Mouse (Mus musculus) heart, embryonic 14.5 days (tissue): ENCODE measurements at regions not wholly inside any gene's neighbourhood (a gene's known extent, or its start where the extent isn't known, plus 50 kb on each side); places are given as distances from the start of the nearest gene placed in this dataset.

ENCODE experiments used
- ATAC-seq: fragments of 200-750 bp; cut with Nextera tagmentation; 2 replicates; pipeline ENCODE4 v1.8.0; 2017; ENCODE audit warnings: low read depth, moderate TSS enrichment; ENCODE audit not compliant: insufficient number of reproducible peaks, insufficient read depth, low FRiP score
- H3K27ac ChIP-seq, 2 experiments: fragments of 200-500 bp in 1 of 2; fragments of 300-500 bp in 1 of 2; sonication (generic) in 1 of 2; replicated peaks in 1 of 2; 2 replicates each; pipeline ENCODE4 v1.5.1; 2012 to 2014; ENCODE audit warnings: low read depth in 2 of 2, low read length in 2 of 2, control low read depth in 1 of 2, mild to moderate bottlenecking in 1 of 2, mixed read lengths in 1 of 2; ENCODE audit not compliant: control insufficient read depth in 1 of 2, insufficient read depth in 1 of 2
- H3K27me3 ChIP-seq: fragments of 300-500 bp; sonication (generic); 2 replicates; pipeline ENCODE4 v1.6.1; 2014; ENCODE audit warnings: mild to moderate bottlenecking, low read length, control low read depth; ENCODE audit not compliant: control insufficient read depth, insufficient read depth
- H3K36me3 ChIP-seq: fragments of 300-500 bp; sonication (generic); 2 replicates; pipeline ENCODE4 v1.6.1; 2014; ENCODE audit warnings: mild to moderate bottlenecking, control low read depth, low read length, mixed read lengths; ENCODE audit not compliant: control insufficient read depth, insufficient read depth
- H3K4me1 ChIP-seq, 2 experiments: fragments of 200-500 bp in 1 of 2; fragments of 300-500 bp in 1 of 2; sonication (generic) in 1 of 2; 2 replicates each; pipeline ENCODE4 v1.6.1; 2012 to 2014; ENCODE audit warnings: low read length in 2 of 2, control low read depth in 1 of 2, mixed read lengths in 1 of 2; ENCODE audit not compliant: control insufficient read depth in 2 of 2, insufficient read depth in 2 of 2
- H3K4me2 ChIP-seq: fragments of 300-500 bp; sonication (generic); 2 replicates; pipeline ENCODE4 v1.6.1; 2014; ENCODE audit warnings: mild to moderate bottlenecking, low read length
- H3K4me3 ChIP-seq, 2 experiments: fragments of 200-500 bp in 1 of 2; fragments of 300-500 bp in 1 of 2; sonication (generic) in 1 of 2; 2 replicates each; pipeline ENCODE4 v1.5.1; 2012 to 2014; ENCODE audit warnings: low read length in 2 of 2, mild to moderate bottlenecking in 2 of 2, control low read depth in 1 of 2, low read depth in 1 of 2, moderate library complexity in 1 of 2; ENCODE audit not compliant: control insufficient read depth in 1 of 2, insufficient read depth in 1 of 2
- H3K9ac ChIP-seq: fragments of 300-500 bp; sonication (generic); 2 replicates; pipeline ENCODE4 v1.6.1; 2014; ENCODE audit warnings: mild to moderate bottlenecking, low read length
- H3K9me3 ChIP-seq: fragments of 300-500 bp; sonication (generic); 2 replicates; pipeline ENCODE4 v1.6.1; 2016; ENCODE audit warnings: low read length, control low read depth; ENCODE audit not compliant: control insufficient read depth
- WGBS: fragments of 180-500 bp; shearing (Covaris S2); extraction: QIAGEN DNeasy Blood & Tissue Kit; methylation state at CpG from one replicate; pipeline ENCODE4 v1.1.7; 2014; 5-methylcytosine and 5-hydroxymethylcytosine counted together

DNA sequence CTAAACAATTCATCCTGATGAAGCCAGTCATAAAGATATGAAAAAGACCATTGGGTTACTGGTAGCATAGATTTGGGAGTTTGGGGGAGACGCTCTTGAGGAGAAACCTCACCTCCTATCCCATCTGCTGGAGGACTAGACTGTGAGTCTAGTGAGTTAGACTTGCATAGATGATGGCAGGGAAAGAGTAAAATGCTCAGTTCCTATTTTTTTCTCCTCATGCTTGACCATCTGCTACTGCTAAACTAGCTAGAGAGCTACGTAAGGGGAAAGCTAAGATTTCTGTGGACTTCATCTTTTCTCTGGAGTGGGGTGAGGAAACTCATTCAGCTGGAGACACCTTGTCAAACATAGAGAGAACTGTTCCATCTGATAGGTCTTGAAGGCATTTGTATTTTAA is 118.4 kb upstream of the Gnao1 start:
- H3K36me3 ChIP-seq: no peaks in the 10 kb centered on the region
- no peak for ATAC-seq
- WGBS: 90% methylated on average over 2 of the region's 2 CpGs
- no peaks in the 10 kb centered on the region for H3K4me1 ChIP-seq
- H3K27me3 ChIP-seq: no peaks in the 10 kb centered on the region
- no peak overlapping the region for H3K4me2 ChIP-seq
- no peak overlapping the region for H3K27ac ChIP-seq
- no peaks in the 10 kb centered on the region; the same call in 1 of the 2 replicates for H3K9me3 ChIP-seq
- H3K4me3 ChIP-seq: no peak overlapping the region
- no peak overlapping the region for H3K9ac ChIP-seq

DNA sequence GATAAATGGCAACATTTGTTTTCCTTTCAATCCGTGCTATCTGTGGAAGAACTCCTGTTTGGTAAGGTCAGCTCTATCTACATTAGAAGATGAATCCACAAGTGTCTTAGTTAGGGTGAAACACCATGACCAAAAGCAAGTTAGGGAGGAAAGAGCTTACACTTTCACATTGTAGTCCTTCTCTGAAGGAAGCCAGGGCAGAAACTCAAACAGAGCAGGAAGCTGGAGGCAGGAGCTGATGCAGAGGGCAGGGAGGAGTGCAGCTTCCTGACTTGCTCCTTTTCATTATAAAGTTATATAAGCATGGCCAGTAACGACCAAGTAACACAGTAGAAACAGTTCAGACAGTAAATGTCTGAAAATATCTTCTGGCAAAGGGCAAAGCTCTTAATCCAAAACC is 117.9 kb upstream of the Gnao1 start:
- Histone ChIP-seq H3K4me1 (no peaks in the 10 kb centered on the region), H3K27ac (no peak overlapping the region), H3K36me3 (no peaks in the 10 kb centered on the region), H3K4me2 (no peak overlapping the region), H3K9ac (no peak overlapping the region), H3K27me3 (no peaks in the 10 kb centered on the region), H3K4me3 (no peak overlapping the region), H3K9me3 (no peaks in the 10 kb centered on the region; the same call in 1 of the 2 replicates)
- 68% methylated on average over 2 of the region's 2 CpGs for WGBS
- ATAC-seq: no peak

GRCm38 (mm10) chr8:93697206-93697605 is 112.6 kb upstream of the Gnao1 start:
- Histone ChIP-seq H3K36me3 (no peaks in the 10 kb centered on the region), H3K4me3 (no peak overlapping the region), H3K27me3 (no peaks in the 10 kb centered on the region), H3K9ac (no peak overlapping the region), H3K9me3 (no peaks in the 10 kb centered on the region; the same call in 1 of the 2 replicates), H3K4me2 (no peak overlapping the region), H3K27ac (no peak overlapping the region), H3K4me1 (peaks cover 0 to 2% of the 10 kb centered on the region in 2 experiments; a peak in 1 of 4 replicates)
- ATAC-seq: no peak
- 51% methylated on average over 7 of the region's 7 CpGs for WGBS

DNA sequence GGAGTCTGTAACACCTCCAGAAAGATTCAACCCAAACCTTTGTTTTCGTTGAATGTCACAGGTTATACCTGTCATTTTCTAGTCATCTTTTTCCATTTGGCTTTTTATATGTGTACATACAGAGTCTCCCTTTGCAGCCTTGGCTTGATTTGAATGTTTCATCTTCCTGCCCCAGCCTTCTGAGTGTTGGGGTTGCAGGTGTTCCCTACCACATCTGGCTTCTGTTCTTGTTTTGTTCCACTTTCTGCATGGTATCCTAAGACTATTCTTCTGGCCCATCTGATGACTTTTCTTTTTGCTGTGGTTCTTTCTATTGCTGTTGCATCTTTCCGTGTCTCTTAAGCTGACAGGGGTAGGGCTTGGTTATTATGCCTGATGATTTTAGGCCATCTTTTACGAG is 111.3 kb upstream of the Gnao1 start:
- Histone ChIP-seq H3K4me1 (peaks cover 0 to 2% of the 10 kb centered on the region in 2 experiments; a peak in 1 of 4 replicates), H3K9ac (no peak overlapping the region), H3K4me2 (no peak overlapping the region), H3K9me3 (no peaks in the 10 kb centered on the region; the same call in 1 of the 2 replicates), H3K4me3 (no peak overlapping the region), H3K36me3 (no peaks in the 10 kb centered on the region), H3K27ac (no peak overlapping the region), H3K27me3 (no peaks in the 10 kb centered on the region)
- ATAC-seq: no peak
- WGBS: 79% methylated on average over 3 of the region's 3 CpGs

DNA sequence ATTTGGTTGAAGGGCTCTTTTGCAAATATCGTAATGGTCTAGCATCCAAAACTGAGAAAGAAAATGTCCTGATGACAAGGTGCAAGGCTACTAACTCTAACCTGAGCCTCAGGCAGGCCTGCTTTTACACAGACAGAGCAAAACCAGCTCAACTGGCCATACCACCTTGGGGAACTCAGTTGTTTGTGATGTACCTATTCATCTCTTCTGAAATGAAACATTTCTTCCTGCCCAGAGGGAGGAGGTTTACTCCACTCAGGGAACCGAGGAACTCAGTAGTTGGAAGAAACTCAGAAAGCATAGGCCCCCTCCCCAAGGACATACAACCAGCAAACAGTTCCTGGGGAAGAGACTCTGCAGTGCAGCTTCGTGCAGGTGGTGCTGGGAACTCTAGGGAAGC is 108.4 kb upstream of the Gnao1 start:
- no peaks in the 10 kb centered on the region for H3K27me3 ChIP-seq
- H3K9me3 ChIP-seq: no peaks in the 10 kb centered on the region
- H3K4me3 ChIP-seq: no peak overlapping the region
- WGBS: 71% methylated on average over 3 of the region's 3 CpGs
- H3K4me1 ChIP-seq: peaks cover 0 to 2% of the 10 kb centered on the region in 2 experiments; a peak in 1 of 4 replicates
- no peak for ATAC-seq
- H3K36me3 ChIP-seq: no peaks in the 10 kb centered on the region
- H3K27ac ChIP-seq: no peak overlapping the region
- H3K9ac ChIP-seq: no peak overlapping the region
- no peak overlapping the region for H3K4me2 ChIP-seq

DNA sequence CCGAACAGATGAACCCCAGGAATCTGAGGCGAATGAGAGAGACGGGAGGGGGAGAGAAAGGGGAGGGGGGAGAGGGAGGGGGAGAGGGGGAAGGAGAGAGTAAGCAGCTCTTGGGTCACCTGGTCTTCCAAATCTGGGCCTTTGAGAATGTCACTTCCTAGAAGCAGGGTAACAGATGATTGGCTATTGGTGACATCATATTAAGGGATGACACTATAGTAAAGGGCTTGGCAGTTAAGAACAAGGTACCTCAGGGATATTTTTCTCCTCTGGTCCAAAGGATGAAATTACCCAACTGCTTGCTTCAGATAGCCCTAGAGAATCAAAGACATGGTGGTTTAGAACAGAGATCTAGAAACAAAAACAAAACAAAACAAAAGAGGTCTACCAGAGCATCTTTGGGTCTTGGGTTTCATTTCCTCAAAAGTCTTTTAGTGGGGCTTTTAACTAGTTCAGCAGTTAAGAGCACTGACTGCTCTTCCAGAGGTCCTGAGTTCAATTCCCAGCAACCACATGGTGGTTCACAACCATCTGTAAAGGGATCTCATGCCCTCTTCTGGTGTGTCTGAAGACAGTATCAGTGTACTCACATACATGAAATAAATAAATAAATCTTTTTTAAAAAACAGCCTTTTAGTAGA is 97.6 kb upstream of the Gnao1 start:
- H3K27ac ChIP-seq: no peak overlapping the region
- no peaks in the 10 kb centered on the region for H3K9me3 ChIP-seq
- WGBS: 73% methylated on average over 3 of the region's 3 CpGs
- H3K9ac ChIP-seq: no peak overlapping the region
- ATAC-seq: no peak
- no peak overlapping the region for H3K4me3 ChIP-seq
- H3K36me3 ChIP-seq: no peaks in the 10 kb centered on the region
- H3K4me1 ChIP-seq: no peaks in the 10 kb centered on the region
- H3K4me2 ChIP-seq: no peak overlapping the region
- H3K27me3 ChIP-seq: no peaks in the 10 kb centered on the region

DNA sequence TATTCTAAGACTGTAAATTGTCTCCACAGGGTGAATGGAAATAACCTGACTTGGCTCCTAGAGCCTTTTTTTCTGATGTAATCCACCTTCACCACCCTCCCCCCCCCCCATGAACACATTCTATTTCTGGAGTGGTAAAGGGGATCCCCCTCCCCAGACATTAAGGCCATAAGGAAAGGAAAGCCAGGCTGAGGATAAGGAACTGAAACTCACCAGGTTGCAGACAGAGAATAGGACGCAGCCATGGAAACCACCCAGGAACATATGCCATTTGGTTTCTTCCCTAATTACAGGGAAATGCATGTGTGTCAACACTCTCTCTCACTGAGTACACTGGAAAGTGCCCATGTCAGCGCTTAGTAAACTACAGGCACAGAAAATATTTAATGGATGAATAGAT is 96.5 kb upstream of the Gnao1 start:
- Histone ChIP-seq H3K4me1 (no peaks in the 10 kb centered on the region), H3K27me3 (no peaks in the 10 kb centered on the region), H3K4me3 (no peak overlapping the region), H3K36me3 (no peaks in the 10 kb centered on the region), H3K4me2 (no peak overlapping the region), H3K27ac (no peak overlapping the region), H3K9ac (no peak overlapping the region), H3K9me3 (peaks cover 3% of the 10 kb centered on the region)
- 74% methylated on average over 2 of the region's 2 CpGs for WGBS
- no peak for ATAC-seq

GRCm38 (mm10) chr8:93724896-93725489 is 84.8 kb upstream of the Gnao1 start:
- no peak for ATAC-seq
- Histone ChIP-seq H3K4me2 (no peak overlapping the region), H3K27me3 (no peaks in the 10 kb centered on the region), H3K27ac (no peak overlapping the region), H3K4me3 (no peak overlapping the region), H3K9me3 (no peaks in the 10 kb centered on the region), H3K9ac (no peak overlapping the region), H3K4me1 (peaks cover 5 to 6% of the 10 kb centered on the region in 2 experiments; a peak in 2 of 4 replicates), H3K36me3 (no peaks in the 10 kb centered on the region)
- WGBS: 81% methylated on average over 15 of the region's 15 CpGs
